Mouse (Mus musculus) left cerebral cortex, postnatal 4 days (tissue): ENCODE results near the gene Lbp. TPM values are rescaled to one million over a fixed set of nuclear protein-coding genes. Genes with fewer than 3 reads are reported as not detected.

Experiments
- DNase-seq: peaks from one replicate; pipeline ENCODE4 v3.0.0-alpha.2; 2022
- intact Hi-C: fragments of 180-260 bp; cut with DNase I; formaldehyde crosslinking; loops from one replicate; pipeline ENCODE4 v1.15.1; 2025
- total RNA-seq, 2 experiments: library from RNA; stranded (reverse); gene quantifications; 2 replicates each; pipeline ENCODE4 v1.2.3; 2021

Gene Lbp
- 1 to 10 TPM; 1.4 to 2.0 TPM for total RNA-seq

DNA sequence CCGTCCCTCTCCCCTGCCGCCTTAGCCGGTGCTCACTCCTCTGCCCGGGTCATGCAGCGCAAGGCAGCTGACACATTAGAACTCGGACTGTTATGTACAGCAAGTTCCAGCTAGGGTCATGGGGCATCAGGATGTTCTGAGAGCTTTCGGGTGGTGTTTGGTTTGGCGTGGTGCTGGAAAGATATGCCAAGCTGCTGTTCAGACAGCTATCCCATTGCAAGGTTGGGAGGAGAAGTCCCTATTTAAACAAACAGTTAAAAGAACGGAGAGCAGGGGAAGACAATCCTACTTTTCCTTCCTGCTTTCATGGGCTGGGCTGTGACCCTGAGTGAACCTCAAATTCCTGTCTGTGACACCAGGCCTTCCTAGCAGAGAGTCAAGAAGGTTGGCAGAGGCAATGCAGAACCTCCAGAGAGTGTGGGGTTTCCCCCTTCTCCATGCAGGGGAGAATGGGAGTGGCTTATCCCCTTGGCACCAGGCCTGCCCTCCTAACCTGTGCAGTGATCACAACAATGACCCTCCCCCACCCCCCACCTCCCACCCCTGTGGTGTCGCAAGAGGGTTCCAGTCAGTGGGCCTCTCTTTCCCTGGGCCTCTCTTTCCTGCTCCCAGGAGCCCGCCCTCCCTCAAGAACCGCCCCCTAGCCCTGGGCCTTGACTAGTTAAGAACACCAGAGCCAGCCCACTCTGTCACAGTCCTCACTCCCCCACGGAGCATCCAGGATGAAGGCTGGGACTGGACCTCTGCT is at the start of gene Lbp:
TSS of gene Lbp (plus strand) at position 546 of the 748 bp plus-strand sequence.
- no peak for DNase-seq
- intact Hi-C loops = no loop called here

DNA sequence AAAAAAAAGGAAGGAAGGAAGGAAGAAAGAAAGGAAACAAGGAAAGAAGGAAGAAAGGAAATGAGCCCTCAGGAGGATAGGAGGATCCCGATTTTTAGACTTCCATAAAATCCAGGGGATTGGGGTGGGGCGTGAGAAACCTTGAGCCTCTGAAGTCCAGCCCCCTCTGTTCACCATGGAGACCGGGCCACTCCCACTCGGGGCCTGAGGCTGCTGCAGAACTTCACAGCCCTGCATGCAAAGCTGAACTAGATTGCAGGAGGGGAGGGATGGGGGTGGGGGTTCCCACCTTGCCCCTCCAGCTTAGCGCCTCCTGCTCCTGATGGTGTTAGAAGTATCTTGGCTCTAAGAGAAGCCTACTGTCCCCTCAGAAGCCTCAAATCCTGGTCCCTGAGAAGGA is 49.4 kb upstream of the Lbp start:
- DNase-seq = peak; percentile 21
- intact Hi-C loops = no loop called here

DNA sequence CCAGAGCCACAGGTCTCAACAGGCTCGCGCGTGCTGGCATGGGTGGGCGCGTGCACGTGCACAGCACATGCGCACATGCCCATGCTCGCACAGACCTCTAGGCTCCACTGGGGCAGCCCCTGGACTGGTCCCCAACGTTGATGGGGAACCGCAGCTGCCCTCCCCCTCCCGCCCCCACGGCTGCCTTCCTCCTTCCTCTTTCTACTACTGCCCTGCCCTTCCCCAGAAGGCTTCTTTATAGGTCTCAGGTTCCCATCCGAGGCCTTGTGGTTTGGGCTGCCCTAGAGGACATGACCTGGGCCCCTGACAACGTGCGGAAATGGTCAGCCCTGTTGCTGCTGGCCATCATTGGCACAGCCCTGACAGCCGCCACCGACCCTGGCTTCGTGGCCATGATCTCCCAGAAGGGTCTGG is 48.3 kb upstream of the Lbp start, which contains the start of gene Bpi:
TSS of gene Bpi (plus strand) at position 90 of the 414 bp plus-strand sequence.
- DNase-seq = no peak
- intact Hi-C loops = no loop called here

DNA sequence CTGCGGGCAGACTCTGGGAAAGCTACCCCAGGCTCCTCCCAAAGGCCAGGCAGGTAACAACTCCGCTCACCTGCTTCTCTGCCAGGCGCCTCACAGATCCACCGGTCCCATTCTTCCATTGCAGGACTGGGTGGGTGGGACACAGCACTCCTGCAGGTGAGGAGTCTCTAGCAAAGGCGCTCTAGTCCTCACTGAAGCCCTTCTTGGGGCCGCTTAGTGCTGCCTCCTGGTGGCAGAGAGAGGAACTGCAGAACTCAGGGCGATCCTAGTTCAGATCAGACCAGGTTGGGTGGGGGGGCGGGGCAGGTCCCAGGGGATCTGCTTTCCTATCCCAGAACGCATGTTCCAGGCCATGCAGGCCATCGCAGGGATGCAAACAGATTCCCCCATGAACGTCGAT is 47.5 kb upstream of the Lbp start:
- DNase-seq = peak; percentile 80
- intact Hi-C loops = no loop called here

DNA sequence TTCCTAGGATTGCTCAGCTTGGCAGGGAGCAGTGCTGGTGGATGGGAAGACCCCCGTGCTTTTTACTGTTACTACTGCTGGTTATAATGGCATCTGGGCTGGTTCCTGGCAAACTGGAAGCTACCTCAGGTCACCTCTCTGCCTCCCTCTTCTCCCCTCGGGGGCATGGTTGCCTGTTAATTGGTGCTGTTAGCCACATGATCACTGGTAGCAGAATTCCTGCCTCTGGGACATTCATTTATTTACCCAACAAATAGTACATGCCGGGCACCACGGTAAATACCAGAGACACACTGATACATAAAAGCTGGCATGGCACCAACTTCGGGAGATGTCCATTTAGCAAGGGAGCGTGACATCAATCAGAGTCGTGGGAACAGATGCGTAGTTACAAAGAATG is 46.8 kb upstream of the Lbp start:
- intact Hi-C loops = no loop called here
- no peak for DNase-seq

DNA sequence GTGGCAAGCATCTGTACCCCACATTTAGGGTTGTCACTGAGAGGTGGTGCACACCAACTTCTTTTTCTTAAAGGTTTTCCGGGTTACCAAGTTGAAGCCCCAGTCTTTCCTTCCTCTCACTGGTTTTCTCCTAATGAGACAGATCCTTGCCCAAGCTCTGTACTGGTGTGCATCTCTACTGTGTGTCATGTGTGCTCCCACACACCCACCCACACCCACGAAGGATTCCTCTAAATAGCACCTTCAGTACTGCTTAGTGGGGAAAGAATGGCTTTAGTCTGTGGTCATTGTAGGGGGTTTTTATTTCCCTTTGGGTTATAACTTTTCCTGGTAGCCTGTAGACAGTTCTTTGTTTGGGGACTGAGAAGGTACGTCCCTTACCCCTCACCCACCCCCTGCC is 41.4 kb upstream of the Lbp start:
- no peak for DNase-seq
- intact Hi-C loops = no loop called here

DNA sequence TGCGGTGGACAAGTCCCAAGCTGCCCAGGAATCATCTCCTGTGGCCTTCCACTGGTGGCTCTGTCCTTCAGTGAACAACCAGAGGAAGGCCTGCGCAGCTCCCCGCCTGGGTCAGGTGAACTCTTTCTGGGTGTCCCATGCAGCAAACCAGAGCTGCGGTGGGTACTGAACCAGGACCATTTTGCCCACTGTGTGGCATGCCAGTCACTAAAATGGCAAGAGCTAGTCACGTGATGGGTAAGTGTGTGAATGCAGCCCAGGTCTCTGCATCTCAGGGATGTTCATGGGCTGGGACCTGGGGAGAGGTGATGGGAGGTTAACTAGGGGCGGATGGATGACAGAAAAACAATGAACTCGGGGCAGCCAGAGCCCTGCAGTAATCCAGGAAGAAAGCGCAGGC is 36.3 kb upstream of the Lbp start:
- no peak for DNase-seq
- intact Hi-C loops = no loop called here

DNA sequence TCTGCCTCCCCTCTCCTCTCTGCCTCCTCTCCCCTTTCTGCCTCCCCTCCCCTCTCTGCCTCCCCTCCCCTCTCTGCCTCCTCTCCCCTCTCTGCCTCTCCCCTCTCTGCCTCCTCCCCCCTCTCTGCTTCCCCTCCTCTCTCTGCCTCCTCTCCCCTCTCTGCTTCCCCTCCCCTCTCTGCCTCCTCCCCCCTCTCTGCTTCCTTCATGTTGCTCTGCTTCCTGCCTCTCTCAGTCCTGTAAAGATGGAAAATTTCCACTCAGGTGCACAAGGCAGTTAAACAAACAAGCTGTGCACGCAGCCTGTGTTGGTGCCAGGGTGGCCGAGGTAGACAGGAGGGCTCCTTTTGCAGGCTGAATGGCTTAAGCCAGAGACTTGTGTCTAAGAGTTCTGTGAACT is 32.6 kb upstream of the Lbp start:
- no peak for DNase-seq
- intact Hi-C loops = no loop called here

DNA sequence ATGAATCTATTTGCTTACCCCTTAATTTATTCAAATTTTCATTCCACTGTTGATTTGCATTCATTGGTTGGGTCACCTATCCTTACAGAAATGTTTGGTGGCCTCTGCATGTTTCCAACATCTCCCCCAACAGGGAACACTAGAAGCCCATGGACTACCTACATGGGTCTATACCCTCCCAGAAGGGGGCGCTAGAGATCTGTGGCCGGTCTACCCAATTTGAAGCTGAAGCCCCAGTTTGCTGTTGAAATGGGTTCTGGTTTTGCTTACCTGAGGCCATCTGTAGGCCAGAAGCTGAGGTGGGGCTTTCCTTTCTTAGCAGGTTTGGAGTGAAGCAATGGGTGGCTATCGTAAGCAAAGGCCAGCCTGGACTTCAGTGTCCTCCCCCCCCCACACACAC is 30.9 kb upstream of the Lbp start:
- intact Hi-C loops = no loop called here
- no peak for DNase-seq

DNA sequence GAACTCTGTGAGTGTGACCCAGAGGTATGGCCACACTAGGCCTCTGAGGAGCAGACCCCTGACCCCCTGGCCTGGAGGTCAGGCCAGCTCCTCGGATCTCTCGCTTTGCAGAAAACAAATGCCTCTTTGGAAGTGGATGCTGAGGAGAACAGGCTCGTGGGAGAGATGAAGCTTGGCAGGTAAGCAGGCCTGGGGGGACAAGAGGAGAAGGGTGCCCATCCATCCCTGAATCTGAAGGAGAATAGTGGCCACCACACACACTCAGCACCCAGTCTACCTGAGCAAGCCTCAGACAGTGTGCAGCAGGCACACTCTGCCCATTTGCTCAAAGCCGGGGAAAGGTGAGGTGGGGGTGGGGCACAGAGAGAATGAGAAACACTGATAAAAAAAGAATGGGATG is 30.5 kb upstream of the Lbp start:
- intact Hi-C loops = no loop called here
- DNase-seq = no peak

DNA sequence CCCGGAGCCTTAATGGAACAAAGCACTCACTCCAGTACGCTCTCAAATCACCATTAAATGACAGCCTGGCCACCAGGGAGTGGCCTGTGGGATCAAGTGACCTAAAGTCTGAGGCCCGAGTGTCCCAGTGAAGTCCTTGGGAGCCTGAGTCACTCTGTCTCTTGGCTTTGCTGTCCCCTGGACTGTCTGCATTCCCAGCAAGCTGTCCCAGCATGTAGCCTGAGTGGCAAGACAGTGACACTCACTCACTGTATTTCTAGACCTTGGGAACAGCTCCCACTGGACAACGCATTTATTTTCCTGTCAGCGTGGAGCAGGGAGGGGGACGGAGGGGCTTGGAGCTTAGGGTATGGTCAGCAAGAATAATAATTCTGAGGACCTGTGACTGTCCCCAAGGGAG is 29.8 kb upstream of the Lbp start:
- no peak for DNase-seq
- intact Hi-C loops = no loop called here

DNA sequence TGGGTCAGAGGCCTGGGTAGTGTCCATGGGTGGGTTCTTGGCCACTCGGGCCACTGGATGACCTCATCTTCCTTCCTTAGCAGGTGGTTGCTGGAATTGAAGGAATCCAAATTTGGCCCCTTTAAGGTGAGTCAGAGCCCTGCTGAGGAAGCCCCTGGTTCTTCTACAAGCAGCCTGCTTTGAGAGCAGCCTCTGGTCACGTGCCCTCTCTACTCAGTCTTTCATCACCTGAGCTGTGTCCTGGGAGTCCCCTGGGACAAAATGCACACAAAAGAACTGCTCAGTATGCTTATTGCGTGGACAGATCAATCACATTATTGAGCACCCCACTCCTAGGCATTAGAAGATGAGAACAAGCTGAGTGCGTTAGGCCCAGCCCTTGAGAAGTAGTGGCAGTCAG is 29.4 kb upstream of the Lbp start:
- intact Hi-C loops = no loop called here
- no peak for DNase-seq

DNA sequence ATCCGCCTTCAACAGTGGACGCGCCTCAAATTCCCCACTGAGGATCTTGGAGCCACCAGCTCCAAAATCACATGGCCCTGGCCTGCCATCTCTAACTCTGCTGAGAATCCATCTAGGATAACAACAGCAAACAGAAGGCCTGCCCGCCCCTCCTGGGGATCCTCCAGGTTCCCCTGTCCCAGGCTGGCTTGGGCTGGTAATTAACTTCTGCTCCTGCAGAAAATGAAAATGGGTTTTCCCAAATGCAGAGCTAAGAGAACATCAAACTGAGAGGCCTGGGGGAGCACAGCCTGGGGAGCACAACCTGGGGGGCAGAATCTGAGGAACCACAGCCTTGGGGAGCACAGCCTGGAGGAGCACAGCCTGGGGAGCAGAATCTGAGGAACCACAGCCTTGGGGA is 26.6 kb upstream of the Lbp start:
- intact Hi-C loops = no loop called here
- no peak for DNase-seq

DNA sequence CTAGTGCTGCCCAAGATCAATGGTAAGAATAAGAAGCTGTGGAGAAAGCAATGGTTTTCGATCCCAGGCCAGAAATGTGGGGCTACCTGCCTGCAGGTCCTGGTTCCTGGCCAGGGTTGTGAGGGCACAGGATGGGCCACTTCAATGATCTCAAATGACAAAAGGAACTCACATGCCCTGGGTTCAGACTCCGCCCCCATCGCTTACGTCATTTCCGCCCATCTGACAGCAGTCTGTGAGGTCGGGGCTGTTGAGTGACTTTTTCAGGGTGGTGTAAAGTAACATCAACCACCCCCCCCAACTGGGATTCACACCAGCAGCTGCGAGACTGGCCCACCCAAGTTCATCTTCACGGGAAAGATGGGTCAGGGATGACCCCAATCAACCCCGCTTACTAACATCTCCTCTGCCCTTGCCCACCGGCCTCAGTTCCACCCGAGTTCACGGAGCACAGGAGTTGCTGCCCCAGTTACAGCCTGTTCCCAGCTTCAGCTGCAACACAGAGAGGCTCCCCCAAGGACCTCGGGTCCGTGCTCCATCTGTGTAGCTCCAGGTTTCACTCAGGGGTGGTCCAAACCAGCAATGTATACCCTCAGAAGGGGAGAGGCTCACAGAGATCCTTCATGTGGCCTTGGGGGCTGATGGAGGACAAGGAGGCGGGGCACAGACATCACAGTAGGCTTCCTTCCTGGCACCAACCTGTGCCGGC is 24.6 kb upstream of the Lbp start:
- DNase-seq = no peak
- intact Hi-C loops = no loop called here

DNA sequence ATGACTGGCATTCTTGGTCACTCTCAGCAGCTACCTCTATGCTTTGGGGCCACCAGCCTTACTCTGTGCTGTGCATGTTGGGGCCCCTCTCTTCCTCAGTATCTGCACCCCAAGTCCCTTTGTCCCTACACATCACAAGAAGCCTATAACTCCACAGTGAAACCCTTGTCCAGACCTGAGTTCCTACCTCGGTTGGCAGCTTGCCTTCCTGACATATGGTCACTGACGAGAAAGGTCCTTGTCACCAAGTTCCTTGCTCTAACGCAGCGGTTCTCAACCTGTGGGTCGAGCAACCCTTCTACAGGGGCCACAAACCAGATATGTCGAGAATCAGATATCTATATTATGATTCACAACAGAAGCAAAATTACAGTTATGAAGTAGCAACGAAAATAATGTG is 23.2 kb upstream of the Lbp start:
- intact Hi-C loops = no loop called here
- DNase-seq = no peak

DNA sequence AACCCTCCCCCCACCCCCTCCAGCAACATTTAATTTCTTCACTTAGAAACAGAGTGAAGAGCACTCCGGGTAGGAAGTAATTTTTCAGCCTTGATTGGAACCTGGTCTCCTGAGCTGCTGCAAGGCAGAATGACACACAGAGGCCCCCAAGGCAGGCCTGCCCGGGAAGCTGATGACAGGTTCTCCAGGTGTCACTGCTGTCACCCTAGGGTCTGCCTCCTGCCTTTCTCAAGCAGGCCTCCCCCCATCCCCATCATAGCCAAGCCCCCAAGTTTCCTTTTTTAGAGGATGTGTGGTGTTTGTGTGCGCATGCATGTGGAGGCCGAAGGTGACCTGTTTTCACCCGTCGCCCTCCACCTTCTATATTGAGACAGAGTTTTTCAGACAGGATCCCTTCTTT is 22.5 kb upstream of the Lbp start:
- intact Hi-C loops = no loop called here

DNA sequence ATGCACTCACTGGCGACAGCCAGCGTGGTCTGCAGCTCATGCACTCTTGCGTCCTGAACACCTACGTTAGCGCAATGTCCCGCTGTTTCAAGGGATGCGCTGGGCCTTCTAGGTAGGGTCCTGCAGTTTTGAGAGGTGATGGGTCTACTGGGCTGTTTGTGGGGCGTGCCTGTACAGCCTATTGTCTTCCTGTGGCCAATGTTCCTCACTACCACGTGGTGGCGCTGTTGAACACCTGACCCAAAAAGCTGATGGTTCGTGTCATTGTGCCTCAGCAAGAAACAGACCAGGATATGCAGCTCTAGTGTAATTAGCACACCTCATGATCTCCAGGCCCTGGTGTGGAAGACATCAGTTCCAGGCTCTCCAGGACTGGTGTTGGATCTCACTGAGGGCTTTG is 21.7 kb upstream of the Lbp start:
- intact Hi-C loops = no loop called here
- DNase-seq = peak; percentile 67

More for the DNA sequence above, 22.5 kb upstream of the Lbp start:
- DNase-seq = no peak

DNA sequence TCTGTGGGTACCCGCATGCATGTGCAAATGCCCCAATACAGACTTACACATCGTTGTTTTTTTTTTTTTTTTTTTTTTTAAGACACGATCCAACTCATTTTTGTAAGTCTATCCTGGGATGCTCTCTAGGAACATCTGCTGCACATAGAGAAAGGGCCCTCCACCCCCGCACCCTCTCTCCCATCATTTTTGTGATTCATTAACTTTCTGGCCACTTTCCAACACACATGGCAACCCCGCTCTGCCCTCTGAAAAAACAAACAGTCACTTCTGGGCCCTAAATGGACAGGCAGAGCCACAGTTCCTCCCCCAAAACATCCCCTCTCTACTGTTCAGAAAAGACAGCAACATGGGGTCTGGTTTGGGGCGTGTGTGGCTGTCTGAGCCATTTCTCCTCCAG is 20.6 kb upstream of the Lbp start:
- intact Hi-C loops = no loop called here
- DNase-seq = no peak

DNA sequence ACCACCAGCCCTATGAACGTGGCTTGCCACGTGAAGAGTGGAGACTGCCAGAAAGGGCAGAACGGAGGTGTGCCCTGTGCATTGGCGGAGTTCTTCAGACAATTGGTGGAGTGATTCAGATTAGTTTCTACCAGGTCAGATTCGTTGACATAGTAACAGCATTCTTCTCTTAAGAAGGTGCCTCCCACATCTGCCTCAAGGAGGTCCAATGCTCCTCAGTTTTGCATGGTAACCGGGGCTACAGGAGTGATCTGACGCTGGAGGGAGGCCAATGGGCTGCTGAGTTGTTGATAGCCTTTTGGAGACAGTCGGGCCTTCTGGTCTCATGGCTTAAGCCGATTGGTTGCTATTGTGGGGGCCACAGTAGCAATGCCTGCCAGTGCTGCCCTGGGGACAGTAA is 10.6 kb upstream of the Lbp start:
- intact Hi-C loops = no loop called here
- DNase-seq = no peak

DNA sequence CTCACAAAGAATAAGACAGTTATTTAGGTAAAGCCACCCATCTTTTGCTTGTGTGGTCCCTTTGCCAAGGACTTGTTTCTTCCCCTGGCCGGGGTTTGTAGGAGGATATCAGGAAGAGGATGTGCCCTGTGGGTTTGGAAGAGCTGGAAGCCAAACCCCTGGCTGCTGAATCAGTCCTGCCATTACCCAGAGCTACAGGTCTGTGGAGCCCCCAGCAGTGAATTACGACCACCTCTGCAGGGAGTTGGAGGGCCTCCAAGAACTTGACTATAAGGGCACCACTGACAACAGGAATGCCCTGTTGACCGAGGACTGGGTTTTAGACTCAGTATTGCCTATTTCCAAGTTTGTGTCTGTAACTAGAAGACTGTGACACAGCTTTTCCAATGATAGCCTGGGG is 7.1 kb upstream of the Lbp start:
- DNase-seq = no peak
- intact Hi-C loops = no loop called here

DNA sequence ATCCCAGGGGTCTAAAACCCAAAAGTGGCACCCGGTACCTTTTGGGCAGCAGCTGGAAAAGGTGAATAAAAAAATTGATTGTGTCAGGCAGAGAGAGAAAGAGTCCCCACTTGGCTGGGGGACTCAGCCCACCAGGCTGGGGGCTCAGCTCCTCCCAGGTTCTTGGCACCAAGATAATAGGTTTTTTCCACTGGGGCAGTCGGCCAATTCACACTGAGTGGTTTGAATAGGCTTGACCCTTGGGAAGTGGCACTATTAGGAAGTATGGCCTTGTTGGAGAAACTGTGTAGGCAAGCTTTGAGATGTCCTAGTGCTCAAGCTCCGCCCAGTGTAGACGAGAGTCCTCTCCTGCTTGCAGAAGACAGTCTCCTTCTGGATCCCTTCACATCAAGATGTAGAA is 6.6 kb upstream of the Lbp start:
- peak; percentile 47 for DNase-seq

DNA sequence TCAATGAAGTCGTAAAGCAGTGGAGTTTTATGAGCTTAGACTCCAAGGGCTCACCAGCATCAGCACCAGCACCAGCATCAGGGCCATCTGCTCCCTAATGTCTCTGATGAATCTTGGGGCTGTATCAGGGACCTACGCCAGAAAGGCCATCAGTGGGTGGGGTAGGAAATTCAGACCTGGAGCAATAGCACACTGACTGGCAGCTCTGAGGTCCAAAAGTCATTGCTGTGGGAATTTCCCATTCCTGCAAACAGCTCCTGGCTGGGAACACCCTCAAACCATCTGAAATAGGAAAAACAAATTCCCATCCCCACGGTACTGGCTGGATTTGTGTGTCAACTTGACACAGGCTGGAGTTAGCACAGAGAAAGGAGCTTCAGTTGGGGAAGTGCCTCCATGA is 3.5 kb upstream of the Lbp start:
- intact Hi-C loops = no loop called here
- DNase-seq = no peak

More for the DNA sequence above, 6.6 kb upstream of the Lbp start:
- intact Hi-C loops = no loop called here

DNA sequence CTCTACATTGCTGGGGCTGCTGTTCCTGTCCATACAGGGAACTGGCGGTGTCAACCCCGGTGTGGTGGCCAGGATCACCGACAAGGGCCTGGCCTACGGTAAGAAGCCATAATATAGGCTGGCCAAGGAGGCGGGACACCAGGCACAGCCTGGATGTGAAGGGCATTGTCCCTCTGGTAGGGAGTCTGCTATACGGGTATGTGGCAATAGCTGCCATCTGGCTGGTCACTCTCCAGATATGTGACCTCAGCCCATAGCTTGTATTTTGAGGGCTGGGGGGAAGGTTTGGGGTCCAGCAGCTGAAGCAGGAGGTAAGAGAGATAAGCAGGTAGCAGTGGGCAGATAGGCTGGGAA is 380 bp downstream of the Lbp start:
- intact Hi-C loops = no loop called here

More for the DNA sequence above, 380 bp downstream of the Lbp start:
- DNase-seq = no peak
